Mouse (Mus musculus) megakaryocyte-erythroid progenitor cell, adult 5 weeks (primary cell): Measurements from ENCODE around the gene Setd2. TPM values are rescaled to one million over a fixed set of nuclear protein-coding genes. Genes with fewer than 3 reads are reported as not detected.

ENCODE experiments used
- polyA plus RNA-seq: library from polyadenylated mRNA; stranded (reverse); fragments of >175 nt; gene quantifications from 2 replicates; pipeline ENCODE4 v1.2.3, GENCODE M21; 2012

Setd2 gene
- polyA plus RNA-seq: 12.9 and 21.6 TPM in 2 replicates

DNA sequence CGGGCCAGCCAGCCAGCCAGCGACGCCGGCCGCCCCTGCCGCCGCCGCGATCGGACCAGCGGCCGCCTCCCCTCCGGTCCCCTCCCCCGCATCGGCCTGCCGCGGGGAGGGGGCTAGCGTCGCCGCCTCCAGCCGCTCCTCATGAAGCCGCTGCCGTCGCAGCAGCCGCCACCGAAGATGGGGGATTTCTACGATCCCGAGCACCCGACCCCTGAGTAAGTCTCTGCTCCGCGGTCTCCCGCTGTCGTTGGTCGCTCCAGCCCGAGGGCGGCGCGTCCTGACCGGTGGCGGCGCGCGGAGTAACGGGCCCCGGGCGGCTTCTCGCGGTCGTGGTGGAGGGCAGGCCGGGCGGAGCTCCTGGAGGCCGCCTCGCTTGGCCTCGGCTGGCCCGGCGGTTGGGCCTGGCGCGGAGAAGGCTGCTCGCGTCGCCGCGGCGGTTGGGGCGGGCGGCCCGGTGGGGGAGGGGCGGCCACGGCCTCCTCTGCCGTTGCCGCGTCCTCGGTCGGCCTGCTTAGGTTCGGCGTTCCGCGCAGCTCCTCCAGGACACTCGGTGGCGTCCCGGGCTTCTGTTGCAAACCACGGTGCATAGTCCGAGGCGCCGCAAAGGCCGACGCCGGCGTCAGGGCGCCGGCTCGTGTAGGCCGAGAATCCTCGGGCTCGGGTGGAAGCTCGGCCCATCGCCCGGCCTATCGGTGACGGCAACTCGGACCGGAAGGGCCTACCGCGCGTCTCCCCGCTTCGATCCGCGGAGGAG, at the start of gene Setd2:
TSS of gene Setd2 (plus strand) at position 60 of the 754 bp plus-strand sequence.

DNA sequence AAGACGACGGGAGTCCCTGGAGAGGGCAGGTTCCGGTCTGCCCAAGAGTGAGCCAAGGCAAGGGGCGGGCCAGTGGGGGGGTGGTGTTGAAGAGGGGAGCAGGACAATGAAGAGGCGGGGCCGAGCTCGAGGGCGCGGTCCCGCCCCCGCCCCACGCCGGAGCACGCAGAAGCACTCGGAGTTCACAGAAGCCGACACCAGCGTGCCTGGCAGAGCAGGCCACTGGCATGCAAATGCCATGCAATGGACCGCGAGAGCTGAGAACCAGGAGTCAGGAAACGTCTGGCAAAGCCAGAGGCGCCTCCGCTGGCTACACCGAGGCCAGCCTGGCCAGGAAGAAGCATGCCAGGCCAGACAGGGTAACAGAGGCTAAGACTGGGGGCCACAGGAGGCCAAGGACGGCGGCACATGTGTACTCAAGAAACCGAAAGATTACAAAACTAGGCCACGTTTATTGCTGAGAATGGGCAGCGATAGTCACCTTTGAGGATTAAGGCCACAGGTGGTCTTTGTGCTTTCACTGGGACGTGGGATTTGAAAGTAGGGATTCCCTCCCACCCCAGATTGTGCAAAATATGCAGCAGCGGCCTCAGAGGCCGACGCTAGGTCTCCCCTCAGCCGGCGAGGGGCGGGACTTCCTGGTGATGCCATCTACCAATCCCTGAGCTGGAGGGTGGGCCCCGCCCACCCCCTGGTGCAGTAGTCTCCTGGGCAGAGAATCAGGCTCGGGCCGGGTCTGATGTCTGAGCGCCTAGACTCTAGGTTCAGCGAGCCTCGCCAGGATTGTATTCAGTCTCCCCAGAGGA, 92.2 kb downstream of the Setd2 start, which contains the start of gene Nradd:
TSS of gene Nradd (minus strand) at position 92 of the 806 bp plus-strand sequence.

DNA sequence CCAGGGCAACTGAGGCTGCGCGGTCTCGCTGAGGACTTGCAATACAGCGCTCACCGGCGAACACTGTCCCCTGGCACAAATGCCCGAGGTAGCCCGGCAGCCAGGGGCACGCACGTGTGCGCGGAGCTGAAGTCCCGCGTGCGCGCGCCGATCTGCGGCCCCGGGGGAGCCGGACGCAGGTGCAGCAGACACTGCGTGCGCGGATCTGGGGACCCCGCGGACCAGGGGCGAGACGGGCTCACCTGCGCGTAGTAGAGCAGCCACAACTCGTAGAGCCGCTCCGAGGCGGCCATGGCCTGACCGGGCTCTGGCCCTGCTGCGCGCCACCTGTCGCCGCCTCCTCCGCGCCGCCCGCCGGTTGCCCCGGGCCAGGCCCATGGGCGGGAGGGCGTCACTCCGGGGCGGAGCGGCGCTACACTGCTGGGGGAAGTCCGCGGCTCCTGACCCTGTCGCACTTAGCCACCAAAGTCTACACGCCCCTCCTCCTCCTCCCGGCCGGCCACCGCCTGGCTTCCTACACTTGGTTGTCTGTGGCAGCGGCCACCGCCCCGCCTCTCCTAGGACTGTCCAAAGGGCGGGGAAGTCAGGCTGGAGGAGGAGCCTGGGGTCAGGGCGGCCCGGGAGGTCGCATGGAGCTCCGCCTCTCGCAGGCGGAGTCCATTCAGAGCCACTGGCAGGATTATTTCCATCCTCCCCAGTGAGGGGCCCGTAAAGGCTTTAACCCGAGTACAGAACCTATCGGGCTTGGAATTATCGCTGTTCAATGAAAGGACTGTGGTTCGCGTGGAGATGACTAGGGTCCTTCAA, 121.5 kb downstream of the Setd2 start, which contains the start of gene Nbeal2:
TSS of gene Nbeal2 (minus strand) at position 507 of the 807 bp plus-strand sequence.

DNA sequence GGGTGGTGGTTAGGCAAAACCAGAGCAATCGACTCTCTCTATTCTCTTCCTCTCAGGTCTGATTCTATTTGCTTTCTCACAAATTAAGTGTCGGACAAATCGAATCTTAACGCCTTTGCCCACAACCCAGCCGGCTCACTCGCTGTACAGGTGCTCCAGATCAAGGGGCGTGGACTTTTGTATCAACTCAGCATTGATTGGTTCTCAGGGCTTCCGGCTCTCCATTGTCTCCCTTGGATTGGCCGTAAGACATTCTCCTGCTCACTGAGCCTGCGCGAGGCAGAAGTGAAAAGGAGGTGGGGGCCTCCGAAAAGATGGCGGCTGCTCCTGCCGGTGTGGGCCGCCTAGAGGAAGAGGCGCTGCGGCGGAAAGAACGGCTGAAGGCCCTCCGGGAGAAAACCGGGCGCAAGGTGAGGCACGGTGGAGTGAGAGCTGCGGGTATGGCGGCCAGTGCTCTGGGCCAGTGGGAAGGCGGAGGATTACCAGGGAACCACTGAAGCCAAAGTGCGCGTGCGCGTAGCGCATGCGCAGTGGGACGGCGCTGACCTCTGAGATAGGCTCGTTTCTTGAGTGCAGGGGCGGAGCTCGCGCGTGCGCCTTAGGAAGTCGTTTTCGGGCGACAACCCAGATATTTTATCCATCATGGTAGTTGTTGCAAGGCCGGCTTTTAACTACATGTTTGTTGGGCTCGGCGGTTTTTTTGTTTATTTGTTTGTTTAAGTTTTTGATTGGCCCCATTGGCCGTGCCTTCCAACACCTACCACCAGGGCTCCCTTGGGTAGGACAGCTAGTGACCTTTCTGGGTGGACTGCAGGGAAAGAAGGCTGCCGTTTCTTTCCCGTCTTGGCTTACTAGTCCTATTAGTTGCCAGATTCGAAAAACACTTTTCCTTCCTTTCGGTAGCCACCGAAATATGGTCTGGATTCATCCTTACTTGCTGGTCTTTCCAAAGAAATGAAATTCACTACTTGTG, 124.1 kb downstream of the Setd2 start, which contains the start of gene Ccdc12:
TSS of gene Ccdc12 (plus strand) at position 255 of the 973 bp plus-strand sequence.

Other genes starting within 250 kb of the Setd2 start
- 8.0 and 8.1 TPM in 2 replicates for gene Elp6, start 227.4 kb upstream of the Setd2 start, polyA plus RNA-seq
- 231 and 258 TPM in 2 replicates for gene Scap, start 199.3 kb upstream of the Setd2 start, polyA plus RNA-seq
- 63.0 and 96.4 TPM in 2 replicates for gene Ptpn23, start 124.4 kb upstream of the Setd2 start, polyA plus RNA-seq
- 312 and 331 TPM in 2 replicates for gene Ngp, start 112.8 kb upstream of the Setd2 start, polyA plus RNA-seq
- gene Klhl18, start 55.9 kb upstream of the Setd2 start, polyA plus RNA-seq: 11.6 and 12.2 TPM in 2 replicates
- gene Kif9, start 55.6 kb upstream of the Setd2 start, polyA plus RNA-seq: 0.01 and 0.12 TPM in 2 replicates
- 4.9 and 6.1 TPM in 2 replicates for gene Nradd, start 91.9 kb downstream of the Setd2 start, polyA plus RNA-seq
- 74.5 and 76.5 TPM in 2 replicates for gene Nbeal2, start 121.6 kb downstream of the Setd2 start, polyA plus RNA-seq
- 381 and 533 TPM in 2 replicates for gene Ccdc12, start 123.9 kb downstream of the Setd2 start, polyA plus RNA-seq
- gene Myl3, start 209.3 kb downstream of the Setd2 start, polyA plus RNA-seq: not detected in 2 replicates
- 0.34 and 0.65 TPM in 2 replicates for gene Pth1r, start 214.5 kb downstream of the Setd2 start, polyA plus RNA-seq